10 mouse cellular contexts compared by ENCODE assay signal in the genomic region with DNA sequence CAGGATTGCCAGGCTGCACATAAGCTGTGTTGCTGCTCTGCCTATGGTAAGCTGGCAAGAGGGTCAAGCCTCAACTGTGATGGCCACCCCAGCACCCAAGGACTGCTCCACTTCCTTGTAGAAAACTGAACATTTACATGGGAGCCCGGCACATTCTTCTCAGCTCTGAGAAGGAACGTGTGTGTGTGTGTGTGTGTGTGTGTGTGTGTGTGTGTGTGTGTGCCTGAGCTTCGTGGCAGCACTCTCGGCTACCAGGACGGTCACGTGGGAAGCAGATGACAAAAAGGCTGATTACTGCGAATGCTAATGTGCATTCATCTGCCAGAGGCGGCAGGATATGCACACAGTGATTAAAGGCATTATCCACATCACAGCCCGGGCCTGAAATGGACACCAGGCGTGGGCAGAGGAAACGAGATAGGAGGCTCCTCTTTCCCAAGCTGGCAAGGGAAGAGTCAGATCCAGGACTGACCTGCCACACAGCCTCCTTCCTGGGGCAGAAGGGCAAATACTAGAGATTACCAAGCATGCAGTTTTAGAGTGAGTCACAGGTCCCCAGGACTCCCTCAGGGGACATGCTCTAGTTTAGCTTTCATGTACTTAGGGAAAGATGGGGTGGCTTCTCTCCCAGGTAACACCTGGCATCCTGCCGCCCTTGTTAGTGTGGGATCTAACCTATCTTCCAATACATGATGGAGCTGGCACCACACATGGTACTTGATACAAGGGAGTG.
DNase-seq lines count a peak whose midpoint lies in the region; ATAC-seq and TF ChIP-seq lines count a peak whose summit lies in the region.
"Had no signal": no experiment of that assay in that cellular context is flagged by ENCODE, and none has a peak within 500 bp of the region (broad histone marks: within the 10 kb centered on the region; RNA-seq: fewer than 3 reads in every experiment).

No protein-coding gene starts in this region.

- H3K27ac ChIP-seq in embryonic facial prominence, embryonic 10.5 days (replicated peaks): 0 out of 2 replicates have a peak overlapping the region, but pooled peaks have one; percentile 1
- peak overlapping the region; percentile 57 for H3K27ac ChIP-seq in layer of hippocampus, adult 2 months
- peak overlapping the region; percentile 58; the same call in 1 of the 2 replicates for H3K27ac ChIP-seq in midbrain, embryonic 14.5 days (replicated peaks; ENCODE audit: low read depth, low read length)
- H3K27ac ChIP-seq: limb, embryonic 15.5 days had no signal

- DNase-seq in Muller cell, postnatal 12 days (ENCODE audit: inconsistent ontology term): peak; percentile 70
- peak; percentile 26 for DNase-seq in embryonic facial prominence, embryonic 10.5 days (ENCODE audit: low spot score)
- DNase-seq in heart, postnatal 10 days: peak; percentile 40 to 45
- peak; percentile 57 to 74 for DNase-seq in layer of hippocampus, adult 2 months (ENCODE audit: low spot score in 2 of 2)
- peak; percentile 82 for DNase-seq in midbrain, embryonic 14.5 days
- DNase-seq in natural killer cell, adult 2 months (ENCODE audit: low spot score in 2 of 2): no peak
- DNase-seq in T-cell, adult 2 months (ENCODE audit: low spot score): no peak
- DNase-seq in B cell, adult 2 months: no peak

- H3K4me3 ChIP-seq in embryonic facial prominence, embryonic 10.5 days: no peak overlapping the region
- H3K4me3 ChIP-seq in layer of hippocampus, adult 2 months: no peak overlapping the region
- no peak overlapping the region for H3K4me3 ChIP-seq in midbrain, embryonic 14.5 days (replicated peaks; ENCODE audit: low read depth, low read length)
- H3K4me3 ChIP-seq: limb, embryonic 15.5 days had no signal

- peak; percentile 86 for ATAC-seq in midbrain, embryonic 14.5 days (ENCODE audit: low FRiP score, low TSS enrichment)

- peak overlapping the region; percentile 3; the same call in 1 of the 2 replicates for H3K4me2 ChIP-seq in midbrain, embryonic 14.5 days (ENCODE audit: low read length)
- H3K4me2 ChIP-seq: limb, embryonic 15.5 days had no signal

- WGBS in embryonic facial prominence, embryonic 10.5 days: 60% methylated on average over 12 of the region's 12 CpGs
- 16% methylated on average over 12 of the region's 12 CpGs for whole genome bisulfite sequencing in midbrain, embryonic 14.5 days

- intact Hi-C loops in heart, postnatal 10 days (cut with DNase I): no loop called here

- H3K9me3 ChIP-seq in embryonic facial prominence, embryonic 10.5 days: no peaks in the 10 kb centered on the region
- no peaks in the 10 kb centered on the region for H3K9me3 ChIP-seq in midbrain, embryonic 14.5 days (ENCODE audit: control insufficient read depth, low read length)
- H3K9me3 ChIP-seq: G1E; limb, embryonic 15.5 days had no signal

- 0 out of 2 replicates have a peak, but pooled peaks have one; percentile 12 for TF ChIP-seq CTCF in layer of hippocampus, adult 2 months (conservative IDR thresholded peaks at IDR 0.05)

- H3K36me3 ChIP-seq in embryonic facial prominence, embryonic 10.5 days (replicated peaks): no peaks in the 10 kb centered on the region
- H3K36me3 ChIP-seq in midbrain, embryonic 14.5 days (ENCODE audit: control insufficient read depth, insufficient read depth, low read length): no peaks in the 10 kb centered on the region
- H3K36me3 ChIP-seq: G1E; limb, embryonic 15.5 days had no signal

- H3K4me1 ChIP-seq in embryonic facial prominence, embryonic 10.5 days: peaks cover 10% of the 10 kb centered on the region
- peaks cover 13% of the 10 kb centered on the region for H3K4me1 ChIP-seq in midbrain, embryonic 14.5 days (ENCODE audit: control insufficient read depth, insufficient read depth, low read length)
- H3K4me1 ChIP-seq: limb, embryonic 15.5 days had no signal

- no peaks in the 10 kb centered on the region for H3K27me3 ChIP-seq in embryonic facial prominence, embryonic 10.5 days (replicated peaks; ENCODE audit: low read depth, poor library complexity, severe bottlenecking)
- H3K27me3 ChIP-seq in midbrain, embryonic 14.5 days (ENCODE audit: control insufficient read depth, insufficient read depth, low read length): no peaks in the 10 kb centered on the region
- H3K27me3 ChIP-seq: limb, embryonic 15.5 days had no signal

- H3K9ac ChIP-seq in midbrain, embryonic 14.5 days (replicated peaks; ENCODE audit: low read length): no peak overlapping the region
- H3K9ac ChIP-seq: limb, embryonic 15.5 days had no signal

Comparison
In these comparisons a context has a peak if more than half of its experiments do, and no peak if none do; other contexts are left out.
1. DNase-seq: peak in Muller cell, postnatal 12 days (single experiment), embryonic facial prominence, embryonic 10.5 days (single experiment), heart, postnatal 10 days (2 of 2), layer of hippocampus, adult 2 months (2 of 2) and midbrain, embryonic 14.5 days (single experiment); none in natural killer cell, adult 2 months (0 of 2), T-cell, adult 2 months (single experiment) and B cell, adult 2 months (0 of 2).
2. H3K27ac ChIP-seq: peak in every context shown above with its lines; median percentile 58 in midbrain, embryonic 14.5 days; 57 in layer of hippocampus, adult 2 months; 1 in embryonic facial prominence, embryonic 10.5 days.